ENCODE assay signal across 8 mouse cellular contexts in the genomic region with DNA sequence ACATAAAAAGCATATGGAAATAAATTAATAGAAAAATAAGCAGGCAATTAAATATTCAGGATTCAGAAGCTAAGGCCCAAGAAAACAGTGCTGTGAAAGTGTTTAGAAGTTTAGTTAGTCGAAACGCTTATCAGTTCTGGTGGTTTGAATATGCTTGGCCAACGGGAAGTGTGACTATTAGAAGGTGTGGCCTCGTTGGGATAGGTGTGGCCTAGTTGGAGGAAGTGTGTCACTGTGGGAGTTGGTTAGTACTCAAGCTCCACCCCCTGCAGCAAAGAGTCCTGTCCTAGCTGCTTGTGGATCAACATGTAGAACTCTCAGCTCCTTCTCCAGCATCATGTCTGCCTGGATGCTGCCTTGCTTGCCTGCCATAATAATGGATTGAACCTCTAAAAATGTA. TPM values are rescaled to one million over a fixed set of nuclear protein-coding genes. Genes with fewer than 3 reads are reported as not detected.
DNase-seq lines count a peak whose midpoint lies in the region; ATAC-seq and TF ChIP-seq lines count a peak whose summit lies in the region.
"Had no signal": no experiment of that assay in that cellular context is flagged by ENCODE, and none has a peak within 500 bp of the region (broad histone marks: within the 10 kb centered on the region; RNA-seq: fewer than 3 reads in every experiment).

No protein-coding gene starts in this region.

- DNase-seq in 416B (ENCODE audit: low read depth) (peak; percentile 97), G1E (ENCODE audit: low spot score) (peak; percentile 40)
- DNase-seq in induced T-regulatory cell, adult 2 months (ENCODE audit: low read depth): peak; percentile 68
- no peak for DNase-seq in urinary bladder, postnatal 4 days (ENCODE audit: low spot score in 2 of 2)
- no peak for DNase-seq in kidney, postnatal 4 days
- DNase-seq in thymus, postnatal 4 days: no peak

- H3K4me3 ChIP-seq in G1E (ENCODE audit: low read depth, low read length): peak overlapping the region; percentile 66
- H3K4me3 ChIP-seq in megakaryocyte, embryonic 14.5 days (replicated peaks): peak overlapping the region; percentile 90
- H3K4me3 ChIP-seq: limb, embryonic 10.5 days had no signal

- ATAC-seq in G1E (ENCODE audit: extremely low read depth, insufficient number of reproducible peaks, low FRiP score, poor library complexity, severe bottlenecking): peak; percentile 82

- H3K9me3 ChIP-seq in G1E (replicated peaks): no peaks in the 10 kb centered on the region
- H3K9me3 ChIP-seq in megakaryocyte, embryonic 14.5 days: no peaks in the 10 kb centered on the region
- H3K9me3 ChIP-seq: limb, embryonic 10.5 days had no signal

- H3K27me3 ChIP-seq in G1E (ENCODE audit: insufficient read depth, low read length): no peaks in the 10 kb centered on the region
- no peaks in the 10 kb centered on the region for H3K27me3 ChIP-seq in megakaryocyte, embryonic 14.5 days (replicated peaks)

- no peak for TF ChIP-seq CTCF in G1E (IDR thresholded peaks at IDR 0.05; ENCODE audit: low read depth, low read length)

- peaks cover 22% of the 10 kb centered on the region for H3K36me3 ChIP-seq in G1E (replicated peaks)
- H3K36me3 ChIP-seq in megakaryocyte, embryonic 14.5 days (replicated peaks; ENCODE audit: low read length): peaks cover 29% of the 10 kb centered on the region
- H3K36me3 ChIP-seq: limb, embryonic 10.5 days had no signal

- H3K4me1 ChIP-seq in G1E (ENCODE audit: insufficient read depth, low read depth, low read length): peaks cover 65% of the 10 kb centered on the region
- peaks cover 83% of the 10 kb centered on the region for H3K4me1 ChIP-seq in megakaryocyte, embryonic 14.5 days
- H3K4me1 ChIP-seq: limb, embryonic 10.5 days had no signal

RNA-seq across cellular contexts. Expression of gene Lrrc8b, which starts 6.5 kb away (rescaled TPM):
- total RNA-seq in G1E (2014; fragmentation: Nextera tagmentation) (55.3 and 57.0 TPM in 2 replicates), G1E (2017) (17.0 and 18.0 TPM in 2 replicates)
- polyA plus RNA-seq in G1E (2012): 3.9 and 6.4 TPM in 2 replicates
- 1.3 and 1.4 TPM in 2 replicates for polyA plus RNA-seq in megakaryocyte, embryonic 14.5 days (2012; ENCODE audit: insufficient read depth, low replicate concordance)

Comparison
In these comparisons a context has a peak if more than half of its experiments do, and no peak if none do; other contexts are left out.
1. DNase-seq: peak in 416B (single experiment), G1E (single experiment) and induced T-regulatory cell, adult 2 months (single experiment); none in urinary bladder, postnatal 4 days (0 of 2), kidney, postnatal 4 days (0 of 2) and thymus, postnatal 4 days (single experiment).